Mouse (Mus musculus) lung, postnatal 25 days (tissue): ENCODE measurements at regions not wholly inside any gene's neighbourhood (a gene's known extent, or its start where the extent isn't known, plus 50 kb on each side); places are given as distances from the start of the nearest gene placed in this dataset.
"Not testable (repeated sequence)": the region's sequence is repeated elsewhere in the genome, so short reads cannot be mapped to it uniquely, and the experiment has no call there.

Experiments used
- DNase-seq: peaks from one replicate; pipeline ENCODE4 v3.0.0; 2022; ENCODE audit warnings: low spot score

DNA sequence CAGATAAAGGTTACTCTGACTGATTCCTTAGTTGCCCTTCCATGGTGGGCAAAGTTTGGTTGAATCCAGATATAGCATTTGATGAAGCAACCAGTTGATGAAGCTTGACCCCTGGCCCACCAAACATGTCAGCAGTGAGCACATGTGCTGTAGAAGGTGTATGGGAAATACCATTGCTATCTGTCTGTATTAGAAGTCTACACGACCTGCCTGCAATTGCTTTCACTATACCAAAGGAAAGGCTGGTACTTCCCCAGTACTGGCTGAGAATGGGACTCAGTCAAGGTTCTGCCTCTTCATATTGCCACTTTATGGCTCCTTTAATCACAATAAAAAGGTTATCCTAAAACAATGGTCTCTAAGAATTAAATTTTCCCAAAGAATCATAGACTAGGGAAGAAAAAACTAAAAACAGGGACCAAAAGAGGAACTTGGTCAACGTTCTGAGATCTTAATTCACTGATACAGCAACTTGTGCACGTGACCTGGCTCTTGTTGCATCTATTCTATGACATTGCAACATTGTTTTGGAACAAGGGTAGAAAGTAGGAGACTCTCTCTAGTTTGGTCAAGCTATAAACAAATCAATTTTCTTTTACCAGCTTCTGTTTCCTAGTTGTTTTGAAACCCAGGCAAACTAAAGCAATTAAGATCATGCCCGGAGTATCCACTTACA lies 284.0 kb downstream of the Rapgef2 start:
- no peak for DNase-seq

DNA sequence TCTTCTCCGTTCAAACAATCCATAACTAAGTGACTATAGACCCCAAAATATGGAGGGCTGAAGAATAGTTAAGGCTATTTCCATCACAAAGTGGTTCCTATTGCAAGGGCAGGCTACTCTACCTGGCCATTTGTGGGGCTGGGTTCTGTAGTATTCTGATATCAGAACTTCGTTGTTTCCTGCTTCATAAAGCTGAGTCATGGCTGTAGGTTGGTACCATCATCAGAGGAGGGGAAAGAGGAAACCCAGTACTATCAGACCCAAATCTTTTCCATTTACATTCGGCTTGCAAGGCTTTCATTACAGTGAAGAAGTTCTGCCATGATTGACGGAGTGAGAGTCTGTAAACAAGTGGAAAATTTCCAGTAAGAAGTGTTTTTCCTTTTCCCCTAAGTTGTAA lies 284.6 kb downstream of the Rapgef2 start:
- DNase-seq: no peak

DNA sequence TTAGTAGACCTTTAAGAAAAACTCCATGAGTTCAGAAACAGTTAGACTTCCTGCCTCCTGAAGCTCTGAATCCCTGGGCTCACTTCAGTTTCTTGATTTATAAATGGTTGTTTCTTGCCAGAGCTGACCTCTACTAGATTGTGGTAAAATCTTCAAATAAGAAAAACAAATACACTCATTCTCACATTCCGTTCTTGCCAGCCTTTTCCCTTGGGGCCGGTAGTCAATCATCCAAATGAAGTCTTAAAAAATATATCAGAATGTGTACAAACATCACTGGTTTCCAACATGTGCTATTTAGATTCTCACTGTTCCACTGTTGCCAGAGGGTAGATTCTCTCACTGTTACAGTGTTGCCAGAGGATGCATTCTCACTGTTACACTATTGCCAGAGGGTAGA lies 286.0 kb downstream of the Rapgef2 start:
- no peak for DNase-seq

DNA sequence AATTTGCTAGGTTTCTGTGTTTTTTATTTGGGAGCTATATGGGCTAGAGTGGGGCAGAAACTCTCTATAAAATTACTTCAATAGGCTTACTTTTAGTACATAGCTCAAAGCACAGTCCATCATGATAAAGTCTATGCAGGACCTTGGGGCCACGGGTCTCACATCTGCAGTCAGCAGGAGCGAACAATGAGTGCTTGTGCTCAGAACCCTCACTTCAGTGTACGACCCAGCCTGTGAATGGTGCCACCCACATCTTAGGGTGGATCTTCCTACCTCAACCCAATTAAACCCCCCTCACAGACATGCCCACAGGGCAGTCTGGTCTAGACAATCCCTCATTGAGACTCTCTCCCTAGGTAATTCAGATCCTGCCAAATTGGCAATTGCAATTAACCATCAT lies 286.5 kb downstream of the Rapgef2 start:
- DNase-seq: no peak

DNA sequence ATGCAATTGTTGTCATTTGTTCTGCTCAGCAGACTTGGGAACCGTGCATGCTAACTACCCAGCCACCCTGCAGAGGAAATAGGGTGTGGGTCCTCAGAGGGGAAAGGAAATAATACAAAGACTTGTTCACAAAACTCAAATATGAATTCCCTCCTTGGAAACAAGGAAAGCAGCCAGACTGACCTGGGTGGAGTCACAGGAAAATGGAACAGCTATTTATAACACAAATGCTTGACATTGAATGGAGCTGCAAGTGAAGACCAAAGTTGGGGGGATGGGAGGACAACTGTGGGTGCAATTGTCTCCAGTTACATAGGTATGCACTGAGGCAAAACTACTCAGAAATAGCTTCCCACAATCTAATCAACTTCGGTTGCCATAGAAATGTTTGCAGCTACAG lies 298.2 kb downstream of the Rapgef2 start:
- DNase-seq: peak; percentile 31

DNA sequence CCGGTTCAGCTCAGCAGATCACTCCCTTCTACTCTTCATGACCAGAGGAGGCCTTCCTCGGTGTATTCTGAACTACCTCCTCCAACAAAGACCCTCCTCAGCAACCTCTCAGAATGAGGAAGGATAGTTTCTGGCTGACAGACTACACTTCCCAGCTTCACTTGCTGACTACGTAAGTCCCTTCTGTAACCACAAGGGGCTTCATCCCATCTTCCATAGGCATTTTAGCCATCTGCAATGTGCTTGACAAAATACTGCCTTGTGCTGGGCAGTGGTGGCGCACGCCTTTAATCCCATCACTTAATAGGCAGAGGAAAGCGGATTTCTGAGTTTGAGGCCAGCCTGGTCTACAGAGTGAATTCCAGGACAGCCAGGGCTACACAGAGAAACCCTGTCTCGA lies 299.6 kb downstream of the Rapgef2 start:
- DNase-seq: no peak

DNA sequence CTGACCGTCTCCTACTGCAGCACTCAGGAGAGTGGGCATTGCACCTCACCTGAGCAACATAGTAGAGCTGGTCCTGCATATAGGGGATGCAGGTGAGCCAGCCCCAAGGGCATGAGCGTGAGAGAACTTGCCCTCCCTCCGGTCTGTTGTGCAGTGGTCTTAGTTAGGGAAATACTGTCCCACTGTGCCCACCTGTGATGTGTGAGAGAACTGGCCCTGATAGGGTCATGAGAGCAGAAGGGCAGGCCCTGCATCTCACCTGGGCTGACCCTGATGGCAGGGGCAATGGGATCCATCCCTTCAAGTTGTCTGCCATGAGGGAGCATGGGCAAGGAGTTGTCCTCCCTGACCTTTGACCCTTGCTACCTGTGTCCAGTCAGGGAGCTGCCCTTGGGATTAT lies 305.3 kb downstream of the Rapgef2 start:
- no peak for DNase-seq

DNA sequence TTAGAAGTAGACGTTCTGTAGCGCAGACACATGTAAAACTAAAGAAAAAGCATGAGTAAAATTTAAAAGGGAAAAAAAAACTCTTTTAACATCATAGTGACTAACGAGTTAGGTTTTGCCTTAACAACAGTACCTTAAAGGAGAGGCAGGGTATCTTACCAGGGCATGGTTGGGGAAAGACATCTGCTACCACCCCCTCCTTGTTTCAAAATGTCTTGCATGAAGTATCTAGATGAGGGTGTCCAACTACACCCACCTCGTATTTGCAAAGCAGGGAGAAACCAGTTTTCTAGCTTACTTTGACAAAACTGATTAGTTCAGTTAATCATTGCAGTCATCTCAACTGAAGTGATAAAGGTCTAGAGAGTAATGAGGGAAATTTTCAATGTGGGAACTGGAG lies 307.5 kb downstream of the Rapgef2 start:
- DNase-seq: no peak

DNA sequence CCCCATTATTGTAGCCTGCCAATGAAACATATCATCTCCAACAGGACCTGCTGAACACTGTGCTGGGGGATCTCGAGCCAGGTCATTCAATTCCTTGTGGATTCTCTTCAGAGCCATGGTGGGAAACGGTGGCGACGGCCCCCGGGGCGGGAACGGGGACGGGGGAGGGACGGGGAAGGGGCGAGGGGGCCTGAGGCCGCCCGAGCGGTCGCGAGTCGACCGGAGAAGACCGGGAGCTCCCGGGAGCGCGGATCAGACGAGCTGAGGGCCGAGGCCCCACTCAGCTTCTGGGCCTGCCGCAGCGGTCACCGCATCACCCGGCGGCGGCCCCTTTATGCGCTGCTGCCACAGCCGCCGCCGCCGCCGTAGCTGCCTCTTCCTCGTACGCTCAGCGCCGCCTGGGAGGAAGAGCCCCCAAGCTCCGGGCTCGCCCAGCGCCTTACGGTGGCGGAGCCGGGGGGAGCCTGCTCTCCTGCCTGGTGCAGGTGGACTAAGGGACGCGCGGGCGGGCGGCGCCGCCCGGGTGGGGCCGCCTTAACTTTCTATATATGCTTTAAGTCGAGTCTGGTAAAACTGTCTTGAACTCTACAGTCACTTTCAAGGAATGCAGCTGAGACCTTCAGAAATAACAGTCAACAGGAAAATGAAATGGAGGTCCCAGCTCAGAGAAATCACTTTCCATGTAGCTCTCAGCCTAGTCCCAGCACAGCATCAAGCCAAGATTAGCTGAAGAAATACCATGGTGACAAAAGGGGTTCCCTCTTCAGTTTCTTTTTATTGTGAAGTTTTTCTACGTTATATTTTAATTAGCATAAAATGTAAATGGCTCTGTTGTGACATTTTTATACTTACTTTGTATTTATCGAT lies 319.4 kb downstream of the Rapgef2 start:
- not testable (repeated sequence) for DNase-seq

DNA sequence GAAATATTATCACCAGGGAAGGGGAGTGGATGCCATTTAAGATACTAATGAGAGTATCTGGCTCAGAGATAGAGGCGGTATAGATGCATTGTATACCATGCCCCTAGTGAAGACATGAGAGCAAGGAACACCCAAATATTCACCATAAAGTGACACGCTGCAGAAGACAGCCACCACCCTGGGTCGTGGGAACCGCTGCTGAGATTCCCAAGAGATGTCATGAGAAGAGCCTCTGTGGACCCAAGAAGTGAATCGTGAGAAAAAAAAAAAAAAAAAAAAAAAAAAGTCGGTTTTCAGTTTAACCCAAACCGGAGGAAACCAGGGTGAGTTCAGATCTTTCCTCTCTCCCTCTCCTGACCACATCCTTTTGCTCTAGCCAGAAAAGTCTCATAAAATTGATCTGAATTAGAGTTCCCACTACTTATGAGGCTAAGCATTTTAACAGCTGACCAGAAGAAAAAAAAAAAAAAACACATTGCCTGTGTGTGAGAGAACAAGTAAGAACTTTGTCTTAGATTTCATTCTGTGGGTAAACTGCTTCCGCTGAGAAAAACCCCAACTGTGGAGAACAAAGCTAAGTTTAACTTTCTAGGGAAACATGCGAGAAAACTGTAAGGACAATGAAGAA lies 322.0 kb downstream of the Rapgef2 start:
- DNase-seq: no peak

DNA sequence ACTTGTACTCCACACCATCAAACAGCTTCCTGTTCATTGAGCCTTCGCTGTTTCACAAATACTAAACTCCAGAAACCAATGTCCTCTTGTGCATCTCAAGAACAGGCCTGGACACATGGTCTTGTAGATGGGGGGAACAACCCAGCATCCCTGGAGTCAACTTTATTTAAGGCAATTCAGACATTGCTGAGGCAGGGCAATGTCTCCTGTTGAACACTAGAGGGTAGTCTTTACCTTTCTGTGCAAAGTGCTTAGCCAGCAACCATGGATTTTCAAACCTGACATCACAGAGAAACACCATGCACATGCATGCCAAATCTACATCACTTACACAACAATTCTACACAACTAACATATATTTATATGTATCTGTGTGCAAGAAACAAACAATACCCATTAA lies 327.5 kb downstream of the Rapgef2 start:
- peak; percentile 28 for DNase-seq

DNA sequence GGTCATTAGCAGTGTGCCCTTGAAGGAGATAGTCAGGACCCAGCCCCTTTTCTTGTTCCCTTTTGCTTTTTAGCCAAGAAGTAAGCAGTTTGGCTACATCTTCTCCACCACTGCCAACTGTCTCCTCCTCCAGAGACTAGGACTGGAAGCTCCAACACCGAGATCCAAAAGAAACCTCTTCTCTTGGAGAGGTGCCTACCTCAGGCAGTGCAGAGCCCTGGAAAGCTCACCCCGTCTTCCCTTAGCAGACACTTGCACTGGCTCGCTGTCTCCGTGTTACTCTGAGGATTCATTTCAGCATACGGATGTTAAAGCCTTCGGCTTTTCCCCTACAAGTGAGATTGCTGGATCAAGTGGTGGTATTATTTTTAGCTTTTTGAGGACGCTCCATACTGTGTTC lies 331.0 kb downstream of the Rapgef2 start:
- DNase-seq: no peak

DNA sequence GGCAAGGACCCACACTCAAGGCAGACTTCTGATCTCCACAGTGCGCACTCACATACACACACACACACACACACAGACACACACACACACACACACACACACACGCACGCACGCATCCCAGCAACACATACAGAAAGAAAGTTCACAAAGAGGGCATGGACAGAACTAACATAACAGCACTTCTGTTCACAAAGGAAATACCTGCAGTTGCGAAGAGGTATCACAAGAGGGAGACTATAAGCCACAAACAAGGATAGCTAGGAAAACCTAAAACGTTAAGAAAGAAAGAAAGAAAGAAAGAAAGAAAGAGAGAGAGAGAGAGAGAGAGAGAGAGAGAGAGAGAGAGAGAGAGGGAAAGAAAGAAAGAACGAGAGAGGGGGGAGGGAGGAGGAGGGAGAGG lies 336.9 kb downstream of the Rapgef2 start:
- DNase-seq: not testable (repeated sequence)

DNA sequence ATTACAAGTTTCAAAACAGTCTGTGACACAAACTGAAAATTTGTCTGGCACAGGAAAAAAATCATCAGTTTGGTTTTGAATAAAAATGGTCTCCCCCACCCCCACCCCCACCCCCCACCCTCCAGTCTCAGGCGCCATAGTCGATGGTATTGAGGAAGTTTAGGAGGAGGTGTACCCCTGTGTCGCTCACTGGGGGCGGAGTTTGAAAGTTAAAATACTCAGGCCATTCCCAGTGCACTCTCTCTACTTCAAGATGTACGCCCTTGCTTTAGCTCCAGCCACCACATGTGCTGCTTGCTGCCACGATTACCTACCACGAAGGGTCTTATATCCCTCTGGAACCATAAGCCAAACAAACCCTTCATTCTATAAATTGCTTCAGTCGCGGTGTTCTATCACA lies 337.6 kb downstream of the Rapgef2 start:
- no peak for DNase-seq

DNA sequence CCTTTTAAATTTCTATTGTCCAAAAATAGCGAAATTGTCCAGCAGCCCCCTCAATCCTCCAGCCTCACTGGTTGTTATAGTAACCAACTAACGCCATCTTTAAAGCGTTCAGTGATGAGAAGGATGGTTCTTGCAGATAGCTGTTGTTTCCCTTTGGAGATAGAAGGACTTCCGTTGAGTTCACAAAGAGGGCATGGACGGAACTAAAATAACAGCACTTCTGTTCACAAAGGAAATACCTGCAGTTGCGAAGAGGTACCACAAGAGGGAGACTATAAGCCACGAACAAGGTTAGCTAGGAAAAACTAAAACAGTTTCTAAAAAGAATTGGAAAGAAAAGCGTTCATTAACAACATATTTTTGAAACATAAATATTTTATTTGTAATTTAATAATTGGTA lies 338.1 kb downstream of the Rapgef2 start:
- peak; percentile 61 for DNase-seq

DNA sequence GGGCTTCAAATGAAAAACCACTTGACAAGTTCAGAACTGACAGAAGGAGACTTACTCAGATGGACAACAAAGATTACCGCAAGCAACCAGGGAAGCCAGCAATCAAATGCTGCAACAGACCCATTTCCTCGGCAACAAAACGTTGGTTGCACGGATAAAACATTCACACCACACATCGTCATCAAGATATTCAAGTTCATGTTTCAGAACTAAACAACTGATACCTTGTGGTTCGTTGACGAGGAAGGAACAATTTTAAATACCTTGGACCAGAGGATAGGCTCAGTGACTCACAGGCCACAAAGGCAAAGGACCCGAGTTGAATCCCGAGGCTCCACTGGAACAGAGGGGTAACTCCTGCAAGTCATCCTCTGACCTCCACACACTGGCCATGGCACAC lies 339.1 kb downstream of the Rapgef2 start:
- no peak for DNase-seq

DNA sequence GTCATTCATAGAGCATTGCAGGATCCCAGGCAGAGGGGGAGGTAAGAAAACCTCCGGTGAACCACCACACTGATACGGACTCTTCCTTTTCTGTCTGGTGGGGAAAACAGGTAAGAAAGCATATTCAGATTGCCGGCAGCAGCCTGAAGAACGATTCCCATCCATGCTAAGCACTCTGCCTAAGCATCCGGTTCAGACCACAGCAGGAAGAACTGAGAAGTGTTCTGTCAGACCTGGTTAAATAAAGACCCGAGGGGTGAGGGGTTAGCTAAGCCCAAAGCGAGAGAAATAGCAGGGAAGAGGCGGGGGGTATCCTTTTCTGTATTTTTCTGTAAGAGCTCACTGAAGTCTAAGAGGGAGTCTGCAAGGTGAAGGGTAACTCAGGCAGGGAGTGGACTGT lies 342.1 kb downstream of the Rapgef2 start:
- no peak for DNase-seq

DNA sequence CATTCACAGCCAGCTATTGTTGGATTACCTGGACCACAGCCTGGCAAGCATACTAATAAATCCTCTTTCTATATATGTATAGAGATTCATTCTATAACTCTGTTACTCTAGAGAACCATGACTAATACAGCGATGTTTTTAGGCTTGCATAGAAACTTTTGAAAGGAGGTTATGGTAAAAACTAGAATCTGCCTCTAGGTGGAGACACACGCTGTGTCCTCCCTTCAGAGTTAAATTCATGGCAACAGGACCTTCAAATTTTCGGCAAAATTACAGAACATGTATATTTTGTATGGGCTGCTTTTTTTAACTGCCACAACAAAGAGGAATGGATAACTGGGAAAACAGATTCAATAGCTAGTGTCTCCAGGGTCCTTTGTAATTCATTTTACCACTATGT lies 353.3 kb downstream of the Rapgef2 start:
- DNase-seq: no peak

DNA sequence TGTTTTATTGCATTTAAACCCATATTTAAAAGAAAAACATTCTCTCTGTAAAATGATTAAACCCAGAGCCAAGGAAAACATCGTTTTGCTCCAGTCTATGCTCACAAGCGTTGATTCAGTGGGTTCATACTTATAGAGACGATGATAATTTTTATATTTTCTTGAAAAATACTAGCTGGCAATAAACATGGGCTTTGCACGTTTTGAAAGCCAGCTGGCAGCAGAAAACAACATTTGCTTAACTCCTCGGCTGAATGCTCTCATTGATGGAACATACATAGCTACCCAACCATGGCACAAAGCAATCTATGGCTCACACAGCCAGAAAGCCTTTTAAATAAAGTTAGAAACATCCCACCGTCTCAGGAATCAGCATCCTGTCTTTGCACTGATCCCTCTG lies 366.5 kb downstream of the Rapgef2 start:
- no peak for DNase-seq

DNA sequence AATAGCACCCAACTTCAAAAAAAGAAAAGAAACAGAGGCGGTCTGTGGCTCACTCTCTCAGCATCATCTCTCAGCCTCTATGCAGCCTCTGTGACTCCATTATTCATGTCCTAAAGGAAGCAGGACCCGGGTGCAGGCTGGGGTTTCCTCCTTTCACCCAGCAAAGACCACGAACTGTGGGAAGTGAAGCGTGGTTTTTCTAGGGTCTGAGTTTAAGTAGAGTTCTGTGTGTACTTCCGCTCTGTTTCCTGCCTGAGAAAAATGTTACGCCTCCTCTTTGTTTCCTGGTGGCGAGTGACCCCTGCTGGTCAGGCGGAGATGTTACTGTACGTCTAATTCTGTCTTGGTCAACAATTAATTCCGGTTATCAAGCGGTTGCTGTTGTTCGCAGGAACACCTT lies 366.9 kb downstream of the Rapgef2 start:
- peak; percentile 71 for DNase-seq

DNA sequence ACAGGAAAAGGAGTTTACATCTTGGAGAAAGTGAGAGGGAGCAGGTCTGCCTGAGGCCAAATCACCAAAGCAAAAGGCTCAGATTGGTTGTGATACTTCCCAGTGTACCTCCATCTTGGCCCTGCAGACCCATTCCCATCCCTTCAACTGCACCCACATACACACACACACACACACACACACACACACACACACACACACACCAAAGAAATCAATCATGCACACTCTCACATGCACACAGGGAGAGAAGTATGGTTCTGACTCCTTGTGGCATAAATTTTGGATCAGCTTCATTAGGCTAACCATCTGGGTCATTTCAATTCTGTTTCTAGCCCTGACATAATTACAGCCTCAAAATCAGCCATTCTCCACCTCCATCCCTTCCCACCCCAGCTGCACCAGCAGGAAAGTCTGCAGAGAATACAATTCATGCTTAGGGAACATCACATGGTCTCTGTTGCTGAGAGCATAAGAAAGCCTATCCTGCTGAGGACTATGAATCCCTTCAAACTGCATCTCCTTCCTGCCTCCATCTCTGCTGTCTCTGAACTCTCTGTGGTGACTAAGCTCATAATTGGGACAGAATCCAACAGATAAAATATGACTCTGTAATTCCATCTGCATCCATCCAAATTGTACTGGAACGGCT lies 378.0 kb downstream of the Rapgef2 start:
- DNase-seq: no peak

DNA sequence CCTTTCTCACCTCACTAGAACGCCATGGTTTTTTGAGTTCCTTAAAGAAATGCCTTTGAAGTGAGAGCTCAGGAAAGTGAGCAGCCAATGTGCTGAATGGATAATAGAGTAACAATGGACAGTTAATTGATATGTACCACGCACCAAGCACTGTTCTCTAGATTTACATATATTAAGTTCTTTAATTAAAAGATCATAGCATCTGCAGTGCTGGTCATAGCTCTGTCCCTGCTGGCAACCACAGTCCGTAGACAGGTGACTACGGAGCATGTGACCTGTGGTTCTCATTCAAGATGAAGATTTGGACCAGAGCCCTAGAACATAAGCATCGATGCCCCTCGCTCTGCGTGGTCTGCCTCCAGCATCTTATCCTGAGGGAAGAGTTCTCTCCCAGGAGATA lies 378.5 kb downstream of the Rapgef2 start:
- DNase-seq: no peak
